Mouse (Mus musculus) E14TG2a.4 (cell line): ENCODE data around the gene Teddm1a.

Experiments used
- CTCF ChIP-seq: conservative IDR thresholded peaks from 2 replicates; pipeline ENCODE4 v1.5.1; 2014; ENCODE audit warnings: low read length
- NANOG ChIP-seq: IDR thresholded peaks from 2 replicates; pipeline ENCODE4 v1.6.1; 2014; ENCODE audit warnings: borderline replicate concordance, low read length, mixed read lengths
- POU5F1 ChIP-seq: IDR thresholded peaks from 2 replicates; pipeline ENCODE4 v1.6.1; 2014; ENCODE audit warnings: low read length, borderline replicate concordance

- TF ChIP-seq CTCF: no peak
- TF ChIP-seq POU5F1: no peak
- no peak for TF ChIP-seq NANOG
Measured at GRCm38 (mm10) chr1:153937025-153937424, 45.5 kb downstream of the Teddm1a start.
